Mouse (Mus musculus): ENCODE measurements around the gene Avl9. TPM values are rescaled to one million over a fixed set of nuclear protein-coding genes. Genes with fewer than 3 reads are reported as not detected.

Gene Avl9
- total RNA-seq, 2 experiments from 2014 or later = 6.5 to 7.5 TPM

DNA sequence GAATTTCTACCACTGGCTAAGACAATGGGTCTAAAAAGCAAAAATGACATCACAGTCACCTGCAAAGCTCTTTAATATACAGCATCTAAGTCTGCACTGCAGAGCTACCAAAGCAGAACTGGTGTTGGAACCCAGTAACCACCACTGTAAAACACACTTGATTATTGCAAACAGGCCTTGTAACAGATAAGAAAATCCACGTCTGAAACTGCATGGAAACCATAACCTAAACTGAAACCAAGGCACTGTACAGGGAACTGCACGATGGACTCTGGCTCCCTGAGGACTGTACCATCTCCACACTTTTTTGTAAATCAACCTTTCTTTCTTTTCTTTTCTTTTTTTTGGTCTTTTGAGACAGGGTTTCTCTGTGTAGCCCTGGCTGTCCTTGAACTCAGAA, 73.0 kb downstream of the Avl9 start:
- no peak for DNase-seq
- intact Hi-C loops (cut with DNase I) = no loop called here

DNA sequence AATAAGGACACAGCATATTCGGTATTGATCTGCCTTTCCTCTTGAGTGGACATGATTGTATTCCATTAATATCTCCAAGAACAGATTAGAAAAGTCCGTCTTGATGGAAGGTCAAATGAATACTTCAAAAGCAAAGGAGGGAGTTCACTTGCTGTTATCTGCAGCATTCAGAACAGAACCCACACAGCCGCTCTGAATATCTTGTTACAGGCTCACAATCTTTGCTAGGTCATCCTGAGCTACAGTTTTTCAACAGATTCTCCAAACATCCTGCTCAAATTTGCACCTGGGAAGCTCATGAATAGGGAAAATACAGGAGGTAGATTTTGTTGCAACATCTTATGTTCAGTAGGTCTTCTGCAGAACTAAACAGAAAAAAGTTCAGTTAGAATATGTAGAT, 74.6 kb downstream of the Avl9 start:
- intact Hi-C loops (cut with DNase I) = no loop called here

GRCm38 (mm10) chr6:56794834-56795233, 80.1 kb downstream of the Avl9 start:
- intact Hi-C loops (cut with DNase I) = loop anchor here (10.0 kb wide), 1 partner anchor 910 kb away; the partner anchor contains the start of gene Lancl2
- DNase-seq = no peak

More for the DNA sequence above, 74.6 kb downstream of the Avl9 start:
- no peak for DNase-seq

- no peak for DNase-seq
- intact Hi-C loops (cut with DNase I) = loop anchor here (2.0 to 10.0 kb wide), 2 partner anchors 81 to 909 kb away; partner anchors contain the start of genes Avl9 and Lancl2
Measured at GRCm38 (mm10) chr6:56796232-56796631, 81.5 kb downstream of the Avl9 start.

DNA sequence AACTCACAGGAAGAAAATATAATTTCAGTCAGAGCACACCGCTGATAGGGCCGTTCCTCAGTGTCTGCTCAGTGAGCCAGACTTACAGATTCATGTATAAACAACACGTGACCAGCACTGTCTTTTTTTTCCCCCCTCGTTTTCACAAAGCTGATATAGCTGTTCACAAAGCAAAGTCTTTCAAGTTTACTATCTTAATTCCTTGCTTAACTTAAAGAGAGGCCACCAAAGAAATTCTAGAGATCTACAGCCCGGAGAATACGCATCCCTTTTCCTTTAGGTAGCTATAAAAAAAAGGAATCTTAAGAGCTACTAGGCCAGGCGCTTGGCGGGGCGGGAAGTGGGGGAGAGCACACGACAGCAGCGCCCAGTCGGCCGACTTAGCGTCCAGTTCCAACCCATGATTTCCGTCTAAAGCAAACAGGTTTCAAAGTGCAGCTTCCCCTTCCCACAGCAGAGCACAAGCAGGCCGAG, 82.0 kb downstream of the Avl9 start:
- DNase-seq = no peak
- intact Hi-C loops (cut with DNase I) = loop anchor here (2.0 to 10.0 kb wide), 2 partner anchors 82 to 908 kb away; partner anchors contain the start of genes Avl9 and Lancl2

DNA sequence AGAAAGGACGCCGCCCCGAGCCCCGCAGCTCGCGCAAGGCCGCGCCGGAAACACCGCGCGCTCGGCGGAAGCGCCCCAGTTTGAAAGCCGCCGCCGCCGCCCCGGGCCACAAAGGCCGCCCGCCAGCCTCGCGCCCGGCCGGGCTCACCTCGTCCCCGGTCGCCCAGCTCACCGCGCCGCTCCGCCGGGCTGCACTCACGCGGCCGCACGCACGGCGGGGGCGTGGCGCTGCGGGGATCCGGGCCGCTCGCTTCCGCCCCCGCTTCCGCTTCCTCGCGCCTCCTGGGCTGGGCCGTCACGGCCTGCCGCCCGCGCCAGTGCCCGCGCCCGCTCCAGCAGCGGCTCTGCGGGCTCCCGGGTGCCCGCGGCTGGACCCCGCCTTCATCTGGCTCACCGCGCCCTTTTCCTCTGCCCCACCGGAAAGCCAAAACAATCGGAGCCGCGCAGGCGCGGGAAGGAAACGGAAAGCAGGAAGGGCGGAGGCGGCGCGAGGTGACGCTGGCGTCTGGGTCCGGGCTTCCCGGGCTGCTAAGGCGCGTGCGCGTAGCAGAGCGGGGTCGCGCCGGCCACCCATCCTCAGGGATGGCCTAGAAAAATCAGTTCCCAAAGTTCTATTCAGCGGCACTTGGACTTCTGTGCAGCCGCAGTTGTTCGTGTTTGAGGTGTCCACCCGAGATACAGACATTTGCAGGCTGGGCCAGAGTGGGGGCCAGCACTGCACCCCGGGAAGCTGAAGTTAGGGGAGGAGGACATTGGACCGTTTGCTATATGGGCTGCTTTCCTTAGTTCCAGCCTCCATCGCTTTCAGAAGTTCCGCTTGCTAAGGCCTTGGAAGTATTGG, 82.8 kb downstream of the Avl9 start, which contains the start of gene Kbtbd2:
Gene Kbtbd2, minus strand, starts transcription at position 503 of the 841 bp plus-strand sequence.
- intact Hi-C loops (cut with DNase I) = loop anchor here (1.0 to 10.0 kb wide), 3 partner anchors 35 to 907 kb away; partner anchors contain the start of genes Avl9, Fkbp9 and Lancl2
- DNase-seq = peak; percentile 93 to 97

DNA sequence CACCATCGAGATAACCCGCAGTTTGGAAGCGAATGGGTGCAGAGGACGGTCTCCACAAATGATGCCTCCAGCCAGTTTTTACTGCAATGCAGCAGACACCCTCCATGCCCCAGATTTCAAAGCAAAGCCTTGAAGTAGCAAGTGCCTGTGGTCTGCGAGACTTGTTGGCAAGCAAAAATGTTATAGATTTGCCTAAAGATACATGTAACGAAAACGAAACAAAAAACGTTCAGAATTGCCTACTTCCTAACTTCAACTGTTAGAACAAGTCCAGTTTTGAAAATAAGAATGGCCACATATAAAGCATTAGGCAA, 83.4 kb downstream of the Avl9 start:
- intact Hi-C loops (cut with DNase I) = loop anchor here (1.0 to 10.0 kb wide), 2 partner anchors 34 to 907 kb away; partner anchors contain the start of genes Fkbp9 and Lancl2
- DNase-seq = no peak

GRCm38 (mm10) chr6:56805026-56805425, 90.3 kb downstream of the Avl9 start:
- no peak for DNase-seq
- intact Hi-C loops (cut with DNase I) = loop anchor here (5.0 kb wide), 1 partner anchor 257 kb away; no protein-coding TSS in a partner anchor

GRCm38 (mm10) chr6:56806195-56806594, 91.5 kb downstream of the Avl9 start:
- no peak for DNase-seq
- intact Hi-C loops (cut with DNase I) = loop anchor here (5.0 kb wide), 1 partner anchor 256 kb away; no protein-coding TSS in a partner anchor

GRCm38 (mm10) chr6:56808656-56809055, 94.0 kb downstream of the Avl9 start:
- peak; percentile 18 to 48 for DNase-seq
- intact Hi-C loops (cut with DNase I) = loop anchor here (1.0 to 5.0 kb wide), 3 partner anchors 101 to 762 kb away; no protein-coding TSS in a partner anchor

Other genes with a start within 250 kb of the Avl9 start
- 10 to 100 TPM; 73.7 to 99.0 TPM for gene Pde1c, start 145.8 kb upstream of the Avl9 start, total RNA-seq (2021)
- gene Lsm5, start 10.2 kb upstream of the Avl9 start, total RNA-seq (2021) = 10 to 100 TPM; 13.2 to 14.9 TPM
- 10 to 100 TPM; 31.5 to 38.1 TPM for gene Kbtbd2, start 82.9 kb downstream of the Avl9 start, total RNA-seq (2021)
- gene Fkbp9, start 117.2 kb downstream of the Avl9 start, total RNA-seq (2021) = 10 to 100 TPM; 88.2 to 88.8 TPM
- gene Nt5c3, start 209.0 kb downstream of the Avl9 start, total RNA-seq (2021) = 10 to 100 TPM; 74.2 to 94.4 TPM
- gene Vmn1r4, start 209.1 kb downstream of the Avl9 start, total RNA-seq (2021) = not detected